Mouse (Mus musculus): Measurements from ENCODE around the gene Ctsf. TPM values are rescaled to one million over a fixed set of nuclear protein-coding genes. Genes with fewer than 3 reads are reported as not detected.

Ctsf gene
- total RNA-seq, 2 experiments from 2014 or later: 51.5 to 79.7 TPM

- ATAC-seq (replicated peaks; ENCODE audit: low FRiP score, poor library complexity, severe bottlenecking): peak; percentile 90
Observed at GRCm38 (mm10) chr19:4905979-4906794, 51.3 kb downstream of the Ctsf start, which contains the start of gene Bbs1. Gene Bbs1 (minus strand): TSS chr19:4906628.

DNA sequence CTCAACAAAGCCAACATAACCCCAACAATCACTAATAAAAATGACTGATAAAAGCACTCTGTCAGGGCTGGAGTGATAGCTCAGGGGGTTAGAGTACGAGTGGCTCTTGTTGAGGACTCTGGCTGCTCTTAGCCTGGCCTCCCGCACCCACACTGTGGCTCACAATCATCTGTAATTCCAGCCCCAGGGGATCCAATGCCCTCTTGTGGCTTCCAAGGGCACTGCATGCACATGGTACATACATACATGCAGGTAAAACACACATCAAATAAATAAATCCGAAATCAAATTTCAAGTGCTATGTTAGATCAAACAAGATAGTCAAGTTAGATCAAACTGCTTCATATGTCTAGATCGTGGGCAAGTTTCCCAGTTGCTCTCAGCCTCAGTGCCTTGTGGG is 53.2 kb downstream of the Ctsf start:
- ATAC-seq (replicated peaks; ENCODE audit: low FRiP score, poor library complexity, severe bottlenecking): peak; percentile 61

DNA sequence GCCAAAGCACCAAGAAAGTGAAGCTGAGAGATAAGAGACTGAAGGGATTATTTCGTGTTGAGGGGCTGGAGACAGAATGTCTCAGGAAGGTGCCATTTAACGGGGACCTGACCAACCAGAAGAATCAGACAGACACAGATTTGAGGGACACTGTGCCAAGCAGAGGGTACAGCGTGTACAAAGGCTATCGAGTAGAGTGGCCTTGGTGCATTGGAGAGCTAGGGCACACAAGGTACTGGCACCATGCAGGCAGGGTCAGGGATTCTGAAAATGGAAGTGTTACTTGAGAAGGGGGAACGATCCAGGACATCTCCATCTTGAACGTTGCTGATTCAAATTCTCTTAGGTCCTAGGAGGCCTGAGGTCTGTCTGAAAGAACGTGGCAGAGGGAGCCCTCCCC is 54.4 kb downstream of the Ctsf start:
- no peak for ATAC-seq (replicated peaks; ENCODE audit: low FRiP score, poor library complexity, severe bottlenecking)

Other genes with a start within 250 kb of the Ctsf start
- 0.38 and 0.63 TPM in 2 replicates for gene Lrfn4, start 239.5 kb upstream of the Ctsf start, total RNA-seq (2015; ENCODE audit: low replicate concordance)
- gene Lrfn4, start 239.5 kb upstream of the Ctsf start, total RNA-seq (2017; ENCODE audit: low replicate concordance): not detected in 2 replicates
- 10.9 and 17.3 TPM in 2 replicates for gene Rce1, start 229.5 kb upstream of the Ctsf start, total RNA-seq (2015; ENCODE audit: low replicate concordance)
- 2.9 and 10.6 TPM in 2 replicates for gene Rce1, start 229.5 kb upstream of the Ctsf start, total RNA-seq (2017; ENCODE audit: low replicate concordance)
- gene Gm960, start 156.5 kb upstream of the Ctsf start, total RNA-seq (2015; ENCODE audit: low replicate concordance): not detected in 2 replicates
- 0.56 TPM in 1 of 2 replicates, not detected in the other for gene Gm960, start 156.5 kb upstream of the Ctsf start, total RNA-seq (2017; ENCODE audit: low replicate concordance)
- not detected in 2 replicates for gene Sptbn2, start 144.0 kb upstream of the Ctsf start, total RNA-seq (2015; ENCODE audit: low replicate concordance)
- gene Sptbn2, start 144.0 kb upstream of the Ctsf start, total RNA-seq (2017; ENCODE audit: low replicate concordance): not detected in 2 replicates
- gene Rbm4b, start 98.6 kb upstream of the Ctsf start, total RNA-seq (2015; ENCODE audit: low replicate concordance): 0.58 and 4.0 TPM in 2 replicates
- 6.6 and 7.5 TPM in 2 replicates for gene Rbm4b, start 98.6 kb upstream of the Ctsf start, total RNA-seq (2017; ENCODE audit: low replicate concordance)
- 50.5 and 66.9 TPM in 2 replicates for gene Rbm4, start 61.2 kb upstream of the Ctsf start, total RNA-seq (2015; ENCODE audit: low replicate concordance)
- gene Rbm4, start 61.2 kb upstream of the Ctsf start, total RNA-seq (2017; ENCODE audit: low replicate concordance): 139 and 185 TPM in 2 replicates
- 7.7 and 74.0 TPM in 2 replicates for gene Gm21992, start 43.5 kb upstream of the Ctsf start, total RNA-seq (2015; ENCODE audit: low replicate concordance)
- 20.6 and 28.2 TPM in 2 replicates for gene Gm21992, start 43.5 kb upstream of the Ctsf start, total RNA-seq (2017; ENCODE audit: low replicate concordance)
- gene Rbm14, start 43.5 kb upstream of the Ctsf start, total RNA-seq (2015; ENCODE audit: low replicate concordance): 63.8 and 73.6 TPM in 2 replicates
- gene Rbm14, start 43.5 kb upstream of the Ctsf start, total RNA-seq (2017; ENCODE audit: low replicate concordance): 59.4 and 71.3 TPM in 2 replicates
- 12.3 and 18.8 TPM in 2 replicates for gene Ccs, start 15.8 kb upstream of the Ctsf start, total RNA-seq (2015; ENCODE audit: low replicate concordance)
- 24.4 and 66.9 TPM in 2 replicates for gene Ccs, start 15.8 kb upstream of the Ctsf start, total RNA-seq (2017; ENCODE audit: low replicate concordance)
- not detected in 2 replicates for gene Ccdc87, start 15.8 kb upstream of the Ctsf start, total RNA-seq (2015; ENCODE audit: low replicate concordance)
- not detected in 2 replicates for gene Ccdc87, start 15.8 kb upstream of the Ctsf start, total RNA-seq (2017; ENCODE audit: low replicate concordance)
- gene Actn3, start 22.8 kb downstream of the Ctsf start, total RNA-seq (2015; ENCODE audit: low replicate concordance): not detected in 2 replicates
- 0.56 TPM in 1 of 2 replicates, not detected in the other for gene Actn3, start 22.8 kb downstream of the Ctsf start, total RNA-seq (2017; ENCODE audit: low replicate concordance)
- gene Zdhhc24, start 23.5 kb downstream of the Ctsf start, total RNA-seq (2015; ENCODE audit: low replicate concordance): 4.0 and 12.1 TPM in 2 replicates
- 9.6 and 10.5 TPM in 2 replicates for gene Zdhhc24, start 23.5 kb downstream of the Ctsf start, total RNA-seq (2017; ENCODE audit: low replicate concordance)
- 0.84 and 1.5 TPM in 2 replicates for gene Bbs1, start 51.5 kb downstream of the Ctsf start, total RNA-seq (2015; ENCODE audit: low replicate concordance)
- 0.42 and 1.2 TPM in 2 replicates for gene Bbs1, start 51.5 kb downstream of the Ctsf start, total RNA-seq (2017; ENCODE audit: low replicate concordance)
- 4.6 and 7.5 TPM in 2 replicates for gene Dpp3, start 73.2 kb downstream of the Ctsf start, total RNA-seq (2015; ENCODE audit: low replicate concordance)
- 6.0 and 7.3 TPM in 2 replicates for gene Dpp3, start 73.2 kb downstream of the Ctsf start, total RNA-seq (2017; ENCODE audit: low replicate concordance)
- not detected in 2 replicates for gene Peli3, start 88.0 kb downstream of the Ctsf start, total RNA-seq (2015; ENCODE audit: low replicate concordance)
- gene Peli3, start 88.0 kb downstream of the Ctsf start, total RNA-seq (2017; ENCODE audit: low replicate concordance): not detected in 2 replicates
- gene Mrpl11, start 107.0 kb downstream of the Ctsf start, total RNA-seq (2015; ENCODE audit: low replicate concordance): 3.7 and 4.4 TPM in 2 replicates
- 1.8 and 7.8 TPM in 2 replicates for gene Mrpl11, start 107.0 kb downstream of the Ctsf start, total RNA-seq (2017; ENCODE audit: low replicate concordance)
- not detected in 2 replicates for gene Npas4, start 135.2 kb downstream of the Ctsf start, total RNA-seq (2015; ENCODE audit: low replicate concordance)
- gene Npas4, start 135.2 kb downstream of the Ctsf start, total RNA-seq (2017; ENCODE audit: low replicate concordance): not detected in 2 replicates
- gene Slc29a2, start 168.7 kb downstream of the Ctsf start, total RNA-seq (2015; ENCODE audit: low replicate concordance): not detected in 2 replicates
- gene Slc29a2, start 168.7 kb downstream of the Ctsf start, total RNA-seq (2017; ENCODE audit: low replicate concordance): not detected in 2 replicates
- gene B4gat1, start 183.7 kb downstream of the Ctsf start, total RNA-seq (2015; ENCODE audit: low replicate concordance): 0.84 and 1.2 TPM in 2 replicates
- not detected in 2 replicates for gene B4gat1, start 183.7 kb downstream of the Ctsf start, total RNA-seq (2017; ENCODE audit: low replicate concordance)
- gene AC124502.3, start 183.8 kb downstream of the Ctsf start, total RNA-seq (2015; ENCODE audit: low replicate concordance): 0.38 TPM in 1 of 2 replicates, not detected in the other
- gene AC124502.3, start 183.8 kb downstream of the Ctsf start, total RNA-seq (2017; ENCODE audit: low replicate concordance): 1.7 TPM in 1 of 2 replicates, not detected in the other
- 0.96 and 10.4 TPM in 2 replicates for gene Brms1, start 186.2 kb downstream of the Ctsf start, total RNA-seq (2015; ENCODE audit: low replicate concordance)
- 12.7 and 17.6 TPM in 2 replicates for gene Brms1, start 186.2 kb downstream of the Ctsf start, total RNA-seq (2017; ENCODE audit: low replicate concordance)
- not detected in 2 replicates for gene Rin1, start 195.4 kb downstream of the Ctsf start, total RNA-seq (2015; ENCODE audit: low replicate concordance)
- 0.09 TPM in 1 of 2 replicates, not detected in the other for gene Rin1, start 195.4 kb downstream of the Ctsf start, total RNA-seq (2017; ENCODE audit: low replicate concordance)
- 0.84 TPM in 1 of 2 replicates, not detected in the other for gene Cd248, start 212.9 kb downstream of the Ctsf start, total RNA-seq (2015; ENCODE audit: low replicate concordance)
- 0.09 and 0.42 TPM in 2 replicates for gene Cd248, start 212.9 kb downstream of the Ctsf start, total RNA-seq (2017; ENCODE audit: low replicate concordance)
- not detected in 2 replicates for gene Tmem151a, start 230.4 kb downstream of the Ctsf start, total RNA-seq (2015; ENCODE audit: low replicate concordance)
- gene Tmem151a, start 230.4 kb downstream of the Ctsf start, total RNA-seq (2017; ENCODE audit: low replicate concordance): not detected in 2 replicates
- 6.3 and 7.1 TPM in 2 replicates for gene Yif1a, start 233.4 kb downstream of the Ctsf start, total RNA-seq (2015; ENCODE audit: low replicate concordance)
- gene Yif1a, start 233.4 kb downstream of the Ctsf start, total RNA-seq (2017; ENCODE audit: low replicate concordance): 1.9 and 2.5 TPM in 2 replicates
- gene Cnih2, start 243.4 kb downstream of the Ctsf start, total RNA-seq (2015; ENCODE audit: low replicate concordance): not detected in 2 replicates
- gene Cnih2, start 243.4 kb downstream of the Ctsf start, total RNA-seq (2017; ENCODE audit: low replicate concordance): not detected in 2 replicates

All from erythroblast, adult 5-6 weeks (primary cell).